Mouse (Mus musculus): ENCODE measurements around the gene Thyn1. TPM values are rescaled to one million over a fixed set of nuclear protein-coding genes. Genes with fewer than 3 reads are reported as not detected.

Gene Thyn1
- total and polyA plus RNA-seq, 3 experiments: 105 to 130 TPM; not detected in 1

- no peak overlapping the region for H3K9ac ChIP-seq (ENCODE audit: control insufficient read depth, low read depth, low read length, poor library complexity, severe bottlenecking)
- no peaks in the 10 kb centered on the region for H3K9me3 ChIP-seq (replicated peaks; ENCODE audit: insufficient read depth, low read length)
- TF ChIP-seq ZKSCAN1 (IDR thresholded peaks at IDR 0.05; ENCODE audit: low read depth, low read length) (no peak), NRF1 (IDR thresholded peaks at IDR 0.05; ENCODE audit: insufficient read depth, low read depth, low read length, poor library complexity, severe bottlenecking) (no peak), MXI1 (IDR thresholded peaks at IDR 0.05; ENCODE audit: low read depth, low read length) (no peak), MYC (IDR thresholded peaks at IDR 0.05; ENCODE audit: low read depth, low read length) (no peak), UBTF (IDR thresholded peaks at IDR 0.05; ENCODE audit: borderline replicate concordance, insufficient read depth, low read depth, low read length) (no peak), POLR2AphosphoS5 (IDR thresholded peaks at IDR 0.05; ENCODE audit: borderline replicate concordance, low read depth, low read length) (no peak), JUND (IDR thresholded peaks at IDR 0.05; ENCODE audit: low read depth, low read length) (no peak), KAT2A (conservative IDR thresholded peaks at IDR 0.05; ENCODE audit: low read depth, low read length) (no peak), RAD21 (IDR thresholded peaks at IDR 0.05; ENCODE audit: low read depth, low read length) (no peak), ZMIZ1 (IDR thresholded peaks at IDR 0.05; ENCODE audit: low read depth, low read length) (no peak), ZC3H11A (IDR thresholded peaks at IDR 0.05; ENCODE audit: low read depth, low read length) (no peak), MAX (IDR thresholded peaks at IDR 0.05; ENCODE audit: low read length) (no peak), USF2 (IDR thresholded peaks at IDR 0.05; ENCODE audit: borderline replicate concordance in 1 of 2, insufficient read depth in 1 of 2, low read depth in 1 of 2, low read length in 2 of 2) (no peak), RCOR1 (IDR thresholded peaks at IDR 0.05; ENCODE audit: low read depth, low read length) (no peak)
- H3K27ac ChIP-seq (ENCODE audit: control insufficient read depth, low read depth, low read length): no peak overlapping the region
- peaks cover 0 to 12% of the 10 kb centered on the region in 2 experiments; a peak in 3 of 4 replicates for H3K36me3 ChIP-seq (ENCODE audit: control insufficient read depth in 1 of 2, insufficient read depth in 2 of 2, low read length in 2 of 2)
- H3K27me3 ChIP-seq (ENCODE audit: control insufficient read depth in 1 of 2, insufficient read depth in 2 of 2, low read length in 2 of 2): no peaks in the 10 kb centered on the region
- DNase-seq (ENCODE audit: low read depth, low spot score): no peak
- H3K4me1 ChIP-seq (ENCODE audit: control insufficient read depth in 1 of 2, insufficient read depth in 2 of 2, low read length in 2 of 2): peaks cover 2 to 8% of the 10 kb centered on the region in 2 experiments
- no peaks in the 10 kb centered on the region; the same call in 1 of the 2 replicates for H3K79me2 ChIP-seq (ENCODE audit: control insufficient read depth, insufficient read depth, low read length, poor library complexity)
- H3K4me3 ChIP-seq (ENCODE audit: control insufficient read depth in 1 of 2, insufficient read depth in 1 of 2, low read depth in 2 of 2, low read length in 2 of 2): no peak overlapping the region
Observed at GRCm38 (mm10) chr9:26993118-26993517, 6.4 kb upstream of the Thyn1 start.

GRCm38 (mm10) chr9:26993900-26994299, 5.6 kb upstream of the Thyn1 start:
- H3K4me1 ChIP-seq (ENCODE audit: control insufficient read depth in 1 of 2, insufficient read depth in 2 of 2, low read length in 2 of 2): peaks cover 2 to 8% of the 10 kb centered on the region in 2 experiments
- no peaks in the 10 kb centered on the region for H3K9me3 ChIP-seq (replicated peaks; ENCODE audit: insufficient read depth, low read length)
- no peaks in the 10 kb centered on the region for H3K27me3 ChIP-seq (ENCODE audit: control insufficient read depth in 1 of 2, insufficient read depth in 2 of 2, low read length in 2 of 2)
- H3K4me3 ChIP-seq (ENCODE audit: control insufficient read depth in 1 of 2, insufficient read depth in 1 of 2, low read depth in 2 of 2, low read length in 2 of 2): no peak overlapping the region
- H3K27ac ChIP-seq (ENCODE audit: control insufficient read depth, low read depth, low read length): no peak overlapping the region
- DNase-seq (ENCODE audit: low read depth, low spot score): no peak
- no peak for TF ChIP-seq NELFE (IDR thresholded peaks at IDR 0.05; ENCODE audit: low read depth, low read length)
- TF ChIP-seq HCFC1 (IDR thresholded peaks at IDR 0.05; ENCODE audit: low read depth, low read length): no peak
- no peak for TF ChIP-seq ZNF384 (IDR thresholded peaks at IDR 0.05; ENCODE audit: low read depth, low read length)
- TF ChIP-seq RAD21 (IDR thresholded peaks at IDR 0.05; ENCODE audit: low read depth, low read length): no peak
- no peak for TF ChIP-seq USF2 (IDR thresholded peaks at IDR 0.05; ENCODE audit: borderline replicate concordance in 1 of 2, insufficient read depth in 1 of 2, low read depth in 1 of 2, low read length in 2 of 2)
- TF ChIP-seq NRF1 (IDR thresholded peaks at IDR 0.05; ENCODE audit: insufficient read depth, low read depth, low read length, poor library complexity, severe bottlenecking): no peak
- no peak for TF ChIP-seq TAL1 (IDR thresholded peaks at IDR 0.05; ENCODE audit: low read length)
- no peak for TF ChIP-seq ZKSCAN1 (IDR thresholded peaks at IDR 0.05; ENCODE audit: low read depth, low read length)
- no peak for TF ChIP-seq USF1 (IDR thresholded peaks at IDR 0.05; ENCODE audit: low read depth, low read length)
- no peak for TF ChIP-seq ELF1 (IDR thresholded peaks at IDR 0.05; ENCODE audit: low read depth, low read length)
- TF ChIP-seq POLR2AphosphoS5 (IDR thresholded peaks at IDR 0.05; ENCODE audit: borderline replicate concordance, low read depth, low read length): no peak
- no peak for TF ChIP-seq EP300 (IDR thresholded peaks at IDR 0.05; ENCODE audit: low read depth in 1 of 2, low read length in 2 of 2)
- TF ChIP-seq TBP (IDR thresholded peaks at IDR 0.05; ENCODE audit: low read depth, low read length): no peak
- TF ChIP-seq CTCF (IDR thresholded peaks at IDR 0.05 in 2 of 3, conservative IDR thresholded peaks at IDR 0.05 in 1 of 3; ENCODE audit: control insufficient read depth in 1 of 3, insufficient read depth in 1 of 3, low read depth in 2 of 3, low read length in 3 of 3, poor library complexity in 1 of 3, severe bottlenecking in 1 of 3): no peak
- H3K36me3 ChIP-seq (ENCODE audit: control insufficient read depth in 1 of 2, insufficient read depth in 2 of 2, low read length in 2 of 2): peaks cover 0 to 15% of the 10 kb centered on the region in 2 experiments; a peak in 2 of 4 replicates
- no peak overlapping the region for H3K9ac ChIP-seq (ENCODE audit: control insufficient read depth, low read depth, low read length, poor library complexity, severe bottlenecking)
- H3K79me2 ChIP-seq (ENCODE audit: control insufficient read depth, insufficient read depth, low read length, poor library complexity): peaks cover 1% of the 10 kb centered on the region

Data from MEL (cell line).